Mouse (Mus musculus) layer of hippocampus, adult 8-10 months (tissue): ENCODE data around the gene Tbc1d22b. TPM values are rescaled to one million over a fixed set of nuclear protein-coding genes. Genes with fewer than 3 reads are reported as not detected.
A peak's percentile ranks its signal among the peaks of the same experiment; 100 is the strongest.
"Not testable (repeated sequence)": the region's sequence is repeated elsewhere in the genome, so short reads cannot be mapped to it uniquely, and the experiment has no call there.

Source experiments
- DNase-seq, 2 experiments: peaks; one replicate each; pipeline ENCODE4 v3.0.0; 2022; ENCODE audit warnings: low spot score in 2 of 2
- total RNA-seq, 4 experiments: library from RNA; stranded (reverse); gene quantifications; 2 replicates each; pipeline ENCODE4 v1.2.4; 2022

Gene Tbc1d22b
- 10 to 100 TPM; 37.0 to 41.9 (median 37.9) TPM for total RNA-seq

DNA sequence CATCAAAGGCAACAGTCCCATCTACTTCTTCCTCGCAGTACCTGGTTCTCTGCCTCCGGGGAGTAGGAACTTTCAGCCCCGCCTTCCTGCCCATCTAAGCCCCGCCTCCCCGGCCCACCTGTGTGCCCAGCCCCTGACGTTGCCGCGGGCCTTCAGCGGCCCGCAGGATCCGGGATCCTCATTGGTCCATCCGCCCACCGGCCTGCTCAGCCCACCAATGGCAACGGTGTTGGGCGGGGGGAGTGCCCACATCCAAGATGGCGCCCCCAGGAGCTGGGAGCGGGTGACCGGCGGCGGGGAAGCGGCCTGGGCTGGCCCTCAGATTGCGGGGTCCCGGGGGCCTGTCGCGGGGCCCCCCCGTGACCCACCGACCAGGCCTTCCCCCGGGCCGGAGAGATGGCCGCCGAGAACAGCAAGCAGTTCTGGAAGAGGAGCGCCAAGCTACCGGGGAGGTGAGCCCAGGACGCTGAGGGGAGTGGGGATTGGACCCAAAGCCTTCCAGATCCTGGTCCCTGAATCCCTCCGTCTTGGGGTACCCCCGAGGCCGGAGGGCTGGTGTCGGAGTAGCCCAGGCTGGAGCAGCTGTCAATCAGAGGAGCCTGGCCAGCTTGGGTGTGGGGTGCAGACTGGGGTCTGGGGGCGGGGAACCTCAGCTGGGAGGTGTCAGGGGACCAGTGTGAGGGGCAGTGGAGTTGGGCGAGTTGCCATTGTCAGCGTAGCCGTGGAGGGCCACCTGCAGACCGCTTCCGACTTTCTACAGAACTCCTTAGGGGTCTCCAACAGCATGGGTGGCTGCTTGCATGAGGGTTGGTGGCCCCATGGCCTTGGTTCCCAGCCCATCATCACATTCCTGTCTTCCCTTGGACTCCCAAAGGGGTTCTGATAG, at the start of gene Tbc1d22b, which contains the start of gene Gm17657:
Gene Tbc1d22b (plus strand): TSS at position 243 of the 886 bp plus-strand sequence.
Gene Gm17657 (minus strand): TSS at position 96 of the 886 bp plus-strand sequence.
- DNase-seq, result peak; percentile 91 to 93

- DNase-seq, result no peak
These were observed 49.3 kb upstream of the Tbc1d22b start for GRCm38 (mm10) chr17:29500243-29500740.

GRCm38 (mm10) chr17:29500802-29501469, 48.6 kb upstream of the Tbc1d22b start:
- no peak for DNase-seq

DNA sequence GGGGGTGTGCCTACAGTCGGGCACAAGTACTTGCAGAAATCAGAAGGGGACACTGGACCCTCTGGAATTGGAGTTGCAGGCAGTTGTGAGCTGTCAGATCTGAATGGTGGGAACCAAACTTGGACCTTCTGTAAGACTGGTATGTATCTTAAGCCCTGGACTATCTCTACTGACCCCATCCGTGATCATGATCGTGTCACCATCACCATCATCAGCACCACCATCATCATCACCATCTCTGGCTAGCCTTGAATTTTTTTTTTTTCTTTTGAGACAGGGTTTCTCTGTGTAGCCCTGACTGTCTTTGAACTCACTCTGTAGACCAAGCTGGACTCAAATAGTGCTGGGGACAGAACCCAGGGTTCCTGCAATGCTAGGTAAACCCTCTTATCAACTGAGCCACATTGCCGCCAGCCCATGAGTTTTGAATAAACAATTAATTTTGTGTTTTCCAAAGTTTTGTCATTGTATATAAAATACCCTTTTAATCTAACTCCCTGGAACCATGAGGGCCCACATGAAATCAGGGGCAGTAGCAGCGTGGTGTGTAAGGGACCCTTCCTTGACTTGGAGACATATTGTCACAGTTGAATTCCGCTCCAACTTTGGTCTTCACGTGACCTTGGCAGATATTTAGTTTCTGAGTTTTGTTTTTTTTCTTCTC, 47.4 kb upstream of the Tbc1d22b start:
- no peak for DNase-seq

DNA sequence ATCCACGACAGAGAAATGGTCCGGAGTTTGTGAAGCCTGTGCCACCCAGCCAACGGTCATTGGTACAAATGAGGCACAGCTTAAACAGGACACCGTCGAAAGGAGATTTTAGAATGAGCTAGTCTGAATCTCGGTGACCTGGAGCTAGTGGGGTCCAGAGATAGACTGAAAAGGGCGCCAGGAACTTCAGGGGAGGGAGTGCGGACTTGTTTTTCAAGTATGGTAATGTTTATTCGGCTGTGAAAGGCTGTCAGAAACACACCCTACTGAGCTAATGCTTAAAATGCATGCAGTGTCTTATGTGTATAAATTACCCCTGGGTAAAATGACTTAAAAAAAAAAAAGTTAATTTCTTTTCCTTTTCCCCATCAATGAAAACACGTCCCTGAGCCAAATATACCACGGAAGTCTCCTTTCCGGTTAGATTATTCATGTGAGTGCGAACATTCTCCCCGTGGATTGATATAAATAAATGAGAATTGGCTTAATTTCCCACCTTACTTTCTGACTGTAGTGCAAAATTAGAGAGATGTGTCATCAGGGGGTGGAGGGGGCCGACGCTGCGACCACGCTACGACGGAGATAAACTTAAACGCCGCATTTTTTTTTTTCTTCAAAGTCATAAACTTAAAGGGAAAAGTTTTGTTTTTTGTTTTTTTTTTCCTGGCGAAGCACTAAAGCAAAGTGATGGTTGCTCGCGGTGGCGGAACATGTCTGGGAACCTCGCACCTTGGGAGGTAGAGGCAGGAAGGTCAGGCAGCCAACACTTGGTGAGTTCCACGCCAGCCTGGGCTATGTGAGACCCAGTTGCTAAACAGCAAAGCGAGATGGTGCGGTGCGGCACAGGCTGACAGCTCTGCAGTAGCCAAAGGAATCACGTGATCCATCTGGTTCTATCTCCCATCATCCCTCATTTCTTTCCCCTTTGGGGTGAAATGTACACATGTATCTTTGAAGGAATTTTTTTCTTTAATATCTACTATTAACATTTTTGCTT, 46.6 kb upstream of the Tbc1d22b start:
- no peak for DNase-seq

- no peak for DNase-seq
These were observed 45.9 kb upstream of the Tbc1d22b start for GRCm38 (mm10) chr17:29503700-29504099.

DNA sequence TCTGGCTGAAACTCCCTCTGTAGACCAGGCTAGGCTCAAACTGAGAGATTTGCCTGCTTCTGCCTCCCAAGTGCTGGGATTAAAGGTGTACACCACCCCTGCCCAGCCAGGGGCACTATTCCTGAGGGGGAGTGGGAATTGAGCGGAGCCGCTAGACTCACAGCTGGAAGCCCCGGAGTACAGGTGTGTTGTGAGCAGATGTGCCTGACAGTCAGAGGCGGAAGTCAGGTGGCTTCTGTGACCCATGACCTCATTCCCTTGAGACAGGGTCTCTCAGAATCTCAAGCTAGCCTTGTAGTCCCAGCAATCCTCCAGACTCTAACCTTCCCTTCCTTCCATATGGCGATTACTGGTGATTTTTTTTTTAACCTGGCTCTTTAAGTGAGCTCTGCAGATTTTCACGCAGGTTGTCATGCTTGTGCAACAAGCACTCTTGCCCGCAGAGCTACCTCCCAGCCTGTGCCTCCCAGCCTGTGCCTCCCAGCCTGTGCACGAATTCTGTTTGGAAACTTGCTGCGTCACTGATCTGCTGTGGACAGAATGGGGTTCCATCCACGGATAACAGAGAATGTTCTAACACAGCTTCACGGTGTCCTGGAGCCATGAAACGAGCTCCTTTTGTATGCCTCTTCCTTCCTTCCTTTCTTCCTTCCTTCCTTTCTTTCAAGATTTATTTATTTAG, 40.5 kb upstream of the Tbc1d22b start:
- DNase-seq, result no peak

- DNase-seq, result no peak
These were observed 38.9 kb upstream of the Tbc1d22b start for GRCm38 (mm10) chr17:29510691-29511090.

GRCm38 (mm10) chr17:29513044-29513730, 36.4 kb upstream of the Tbc1d22b start:
- DNase-seq, result no peak

DNA sequence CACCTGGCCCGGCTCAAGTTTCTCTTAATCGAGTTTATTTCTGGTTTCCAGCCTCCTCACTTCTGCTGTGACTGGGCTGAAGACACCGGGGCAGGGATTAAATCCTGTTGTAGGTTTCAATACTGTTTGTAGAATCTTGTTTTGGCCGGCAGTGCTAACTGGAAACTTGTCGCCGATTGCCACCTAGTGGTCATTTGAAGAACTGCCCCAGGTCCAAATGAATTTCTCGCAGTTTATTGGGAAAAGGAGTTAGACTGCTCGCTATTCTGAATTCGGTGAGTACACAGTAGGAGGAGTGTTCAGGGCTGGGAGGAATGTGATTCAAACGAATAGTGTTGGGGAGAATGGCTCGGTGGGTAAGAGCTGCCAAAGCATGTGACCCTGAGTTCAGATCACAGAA, 35.1 kb upstream of the Tbc1d22b start:
- DNase-seq, result peak; percentile 67 to 90

DNA sequence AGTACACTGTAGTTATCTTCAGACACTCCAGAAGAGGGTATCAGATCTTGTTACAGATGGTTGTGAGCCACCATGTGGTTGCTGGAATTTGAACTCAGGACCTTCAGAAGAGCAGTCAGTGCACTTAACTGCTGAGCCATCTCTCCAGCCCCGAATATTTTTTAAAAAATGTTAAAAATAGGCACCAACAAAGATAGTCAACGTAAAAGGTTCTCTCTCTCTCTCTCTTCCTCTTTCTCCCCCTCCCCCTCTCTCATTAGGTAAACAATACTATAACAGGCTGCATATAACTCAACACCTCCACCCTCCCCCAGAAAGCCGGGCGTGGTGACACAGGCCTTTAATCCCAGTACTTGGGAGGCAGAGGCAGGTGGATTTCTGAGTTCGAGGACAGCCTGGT, 30.9 kb upstream of the Tbc1d22b start:
- DNase-seq, result not testable (repeated sequence)

DNA sequence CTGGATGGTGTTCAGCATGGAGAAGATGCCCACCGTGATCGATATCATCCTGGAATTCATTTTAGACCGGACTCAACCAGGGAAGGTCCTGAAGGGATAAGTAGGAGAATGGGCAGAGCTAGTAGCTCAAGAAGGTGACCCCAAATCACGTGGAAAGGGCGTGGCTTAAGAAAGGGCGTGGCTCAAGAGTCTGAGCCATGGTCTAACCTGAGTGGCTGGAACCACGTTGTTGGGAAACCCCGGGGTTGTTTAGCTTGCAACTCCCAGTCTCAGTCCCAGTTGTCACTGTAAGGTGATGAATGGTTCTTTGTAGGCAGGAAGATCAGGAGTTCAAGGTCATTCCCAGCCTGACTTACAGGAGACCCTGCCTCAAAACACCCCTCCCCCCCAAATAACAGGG, 29.9 kb upstream of the Tbc1d22b start:
- DNase-seq, result no peak

DNA sequence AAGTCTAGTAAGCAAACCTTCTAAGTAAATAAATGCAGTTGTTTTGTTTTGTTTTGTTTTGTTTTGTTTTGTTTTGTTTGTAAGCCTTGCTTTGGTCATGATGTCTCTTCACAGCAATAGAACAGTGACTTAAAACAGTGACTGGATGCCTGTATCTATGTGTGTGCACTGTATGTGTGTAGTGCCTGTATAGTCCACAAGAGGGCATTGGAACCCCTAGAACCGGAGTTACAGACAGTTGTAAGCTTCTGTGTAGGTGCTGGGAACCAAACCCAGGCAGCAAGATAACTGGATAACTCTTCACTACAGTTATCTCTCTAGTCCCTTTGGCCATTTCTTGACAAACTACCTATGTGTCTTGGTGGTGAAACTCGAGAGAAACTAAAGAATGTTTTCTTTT, 24.0 kb upstream of the Tbc1d22b start:
- no peak for DNase-seq

DNA sequence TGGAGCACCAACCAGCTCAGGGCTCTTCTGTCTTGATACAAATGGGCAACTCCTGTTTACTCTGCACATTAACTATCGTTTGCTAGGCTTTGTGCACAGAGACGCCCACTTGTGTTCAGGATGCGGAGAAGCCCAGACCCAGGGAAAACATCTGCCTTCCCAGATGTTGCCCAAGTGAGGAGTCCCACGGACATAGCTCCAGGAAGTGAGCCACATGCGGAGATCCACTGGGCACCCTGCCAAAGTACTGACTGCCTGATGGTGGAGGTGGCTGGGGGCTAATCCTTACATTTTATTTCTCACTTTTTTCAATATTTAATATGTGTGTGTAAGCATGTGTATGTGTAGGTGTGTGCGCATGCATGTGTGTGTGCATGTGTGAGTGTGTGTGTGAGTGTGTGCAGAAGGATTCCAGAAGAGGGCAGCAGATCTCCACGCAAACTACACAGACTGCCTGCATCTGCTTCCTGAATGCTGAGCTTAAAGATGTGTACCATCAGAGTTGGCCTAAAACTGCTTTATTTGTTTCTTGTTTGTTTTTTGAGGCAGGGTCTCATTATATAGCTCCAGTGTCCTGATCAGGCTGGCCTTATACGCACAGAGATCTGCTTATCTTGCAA, 20.9 kb upstream of the Tbc1d22b start:
- no peak for DNase-seq

- no peak for DNase-seq
These were observed 19.1 kb upstream of the Tbc1d22b start for GRCm38 (mm10) chr17:29530508-29530907.

GRCm38 (mm10) chr17:29531278-29531677, 18.3 kb upstream of the Tbc1d22b start:
- DNase-seq, result no peak

- DNase-seq, result no peak
These were observed 17.7 kb upstream of the Tbc1d22b start for GRCm38 (mm10) chr17:29531757-29532384.

GRCm38 (mm10) chr17:29533866-29534265, 15.7 kb upstream of the Tbc1d22b start:
- DNase-seq, result no peak
